Mouse (Mus musculus) neural tube, embryonic 10.5 days (tissue): ENCODE data around the gene Fam180a.

ENCODE experiments used
- DNase-seq: peaks from one replicate; pipeline ENCODE4 v3.0.0-alpha.2; 2017; ENCODE audit warnings: low spot score; ENCODE audit errors: extremely low spot score

Gene Fam180a

DNA sequence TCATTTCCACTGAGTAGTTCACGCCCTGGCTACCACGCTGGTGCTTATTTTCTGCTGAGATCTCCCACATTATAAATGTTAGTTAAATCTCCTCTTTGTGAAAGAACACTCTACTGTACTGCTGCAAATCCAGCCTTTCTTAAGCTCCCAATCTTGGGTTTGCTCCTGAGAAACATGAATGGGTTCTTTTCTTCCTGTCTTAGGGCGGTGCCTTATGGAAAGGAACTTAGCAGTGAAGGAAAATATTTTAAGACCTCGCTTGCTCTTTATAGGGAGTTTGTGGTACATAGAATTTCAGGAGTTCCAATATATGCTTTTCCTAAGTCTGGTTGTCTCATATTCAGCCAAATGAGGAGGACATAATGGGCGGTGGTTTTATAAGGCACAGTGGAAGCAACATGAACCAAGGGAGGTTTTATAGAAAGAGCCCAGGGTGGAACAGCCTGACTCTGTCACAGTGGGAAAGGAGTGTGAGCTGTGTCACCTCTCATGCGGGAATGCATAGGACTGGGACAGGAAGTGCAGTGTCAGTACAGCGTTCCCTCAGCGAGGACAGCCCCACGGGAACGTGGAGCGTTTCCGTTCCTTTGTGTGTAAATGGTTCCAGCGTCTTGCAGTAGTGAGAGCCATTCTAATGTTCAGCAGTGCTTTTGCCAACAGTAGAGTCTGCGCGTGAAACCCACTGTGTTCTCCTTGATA, 60.2 kb downstream of the Fam180a start:
- DNase-seq = no peak
